Mouse (Mus musculus): ENCODE results near the gene Vnn3.

Vnn3 gene

DNA sequence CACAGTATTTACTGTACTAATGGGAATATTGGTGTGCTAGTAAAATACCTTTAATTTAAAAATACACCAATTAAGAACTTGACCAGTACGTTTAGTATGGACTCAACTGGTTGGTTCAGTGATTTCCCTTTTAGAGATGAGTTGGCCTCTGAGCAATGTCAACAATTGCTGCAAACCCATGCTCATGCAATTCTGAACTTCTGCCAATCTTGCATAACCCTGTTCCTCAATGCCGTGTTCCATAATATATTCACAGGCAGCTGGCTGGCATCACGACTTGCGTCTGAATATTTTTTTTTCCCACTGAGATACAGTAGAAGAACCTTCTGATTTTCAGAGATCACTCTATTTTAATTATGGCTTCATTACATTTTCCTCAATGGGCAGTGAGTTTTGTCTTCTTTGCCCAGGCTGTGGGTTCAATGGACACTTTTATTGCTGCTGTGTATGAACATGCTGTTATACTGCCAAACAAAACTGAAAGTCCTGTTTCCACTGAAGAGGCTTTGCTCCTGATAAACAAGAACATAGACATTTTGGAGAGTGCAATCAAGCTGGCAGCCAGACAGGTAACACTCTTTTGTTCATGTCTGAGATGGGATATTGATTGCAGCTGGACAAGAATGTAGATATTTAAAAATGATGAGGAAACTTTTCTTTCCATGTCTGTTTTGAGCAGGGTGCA, at the start of gene Vnn3:
Gene Vnn3 (plus strand): TSS at position 235 of the 685 bp plus-strand sequence.
- DNase-seq: no peak

DNA sequence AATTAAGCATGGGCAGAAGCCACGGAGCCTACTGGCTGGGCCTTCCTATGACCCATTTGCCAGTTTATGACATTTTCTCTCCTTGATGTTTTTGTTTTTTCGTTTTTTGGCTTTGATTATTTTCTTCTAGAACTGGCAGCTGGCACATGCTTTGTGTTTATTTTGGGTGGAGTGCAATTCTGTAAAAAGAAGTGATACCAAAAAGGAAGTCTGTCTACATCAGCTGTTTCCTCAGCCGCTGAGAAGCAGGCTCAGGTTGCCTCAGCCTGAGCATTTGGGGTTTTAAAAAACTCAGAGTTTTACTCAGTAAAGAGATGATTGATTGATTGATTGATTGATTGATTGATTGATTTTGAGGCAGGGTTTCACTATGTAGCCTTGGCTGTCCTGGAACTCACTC, 48.4 kb upstream of the Vnn3 start:
- no peak for DNase-seq

GRCm38 (mm10) chr10:23804665-23805064, 46.6 kb upstream of the Vnn3 start:
- no peak for DNase-seq

- no peak for DNase-seq
Measured at GRCm38 (mm10) chr10:23806201-23806600, 45.1 kb upstream of the Vnn3 start.

DNA sequence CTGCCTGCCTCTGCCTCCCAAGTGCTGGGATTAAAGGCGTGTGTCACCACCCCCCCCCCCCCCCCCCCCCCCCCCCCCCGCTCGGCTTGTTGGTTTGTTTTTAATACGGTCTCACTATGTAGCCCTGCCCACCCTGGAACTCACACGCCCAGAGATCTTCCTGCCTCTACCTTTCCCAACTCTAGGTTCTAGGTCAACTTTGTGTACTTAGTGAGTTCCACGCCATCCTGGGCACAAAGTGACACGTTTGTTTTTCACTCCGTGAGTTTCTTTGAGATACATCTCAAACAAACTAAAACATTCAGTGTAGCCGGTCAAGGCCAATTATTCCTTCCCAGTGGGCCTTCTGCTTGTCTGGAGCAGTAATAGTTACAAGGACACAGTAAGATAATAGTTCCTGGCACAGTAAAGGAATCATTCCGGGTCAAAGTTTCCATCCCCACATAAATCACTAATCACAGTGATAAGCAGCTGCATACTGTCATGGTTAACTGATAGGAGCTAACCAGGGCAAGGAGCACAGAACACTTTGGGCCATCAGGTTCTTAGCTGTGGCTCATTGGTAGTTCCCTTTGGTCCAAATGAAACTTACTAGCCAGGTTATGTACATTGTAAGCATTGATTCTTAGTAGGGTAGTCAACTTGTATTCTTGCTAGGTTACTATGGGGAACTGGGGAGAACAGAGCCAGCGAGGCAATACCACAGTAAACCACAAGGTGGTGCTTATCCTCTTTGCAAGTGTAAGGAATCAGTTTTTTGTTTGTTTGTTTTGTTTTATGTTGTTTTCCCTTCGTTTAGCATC, 39.4 kb upstream of the Vnn3 start:
- peak; percentile 86 to 87 for DNase-seq

- DNase-seq: no peak
Measured at GRCm38 (mm10) chr10:23812438-23812759, 38.9 kb upstream of the Vnn3 start.

- DNase-seq: no peak
Measured at GRCm38 (mm10) chr10:23812852-23813766, 38.2 kb upstream of the Vnn3 start.

GRCm38 (mm10) chr10:23815168-23815567, 36.1 kb upstream of the Vnn3 start:
- DNase-seq: peak; percentile 87 to 89

GRCm38 (mm10) chr10:23816241-23816640, 35.0 kb upstream of the Vnn3 start:
- DNase-seq: no peak

DNA sequence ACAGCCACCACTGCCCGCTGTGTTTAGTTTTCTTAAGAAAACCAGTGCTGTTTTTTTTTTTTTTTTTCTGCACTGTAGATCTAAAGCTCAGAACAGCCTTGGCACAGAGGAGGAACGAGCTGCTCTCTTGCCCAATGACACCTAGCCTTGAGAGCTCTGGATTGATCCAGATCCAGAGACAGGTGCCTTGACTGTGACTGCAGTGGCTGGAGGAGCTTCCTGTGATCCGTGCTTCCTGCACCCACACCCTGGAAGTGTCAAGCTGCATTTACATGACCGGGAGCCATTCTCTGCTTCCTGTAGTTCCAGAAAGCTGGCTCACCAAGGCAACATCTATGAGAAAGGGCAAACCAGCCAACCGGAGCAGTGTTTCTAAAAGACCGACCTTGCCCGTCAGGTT, 24.7 kb upstream of the Vnn3 start:
- DNase-seq: peak; percentile 6 to 25

- no peak for DNase-seq
Measured at GRCm38 (mm10) chr10:23836003-23836964, 15.0 kb upstream of the Vnn3 start.

DNA sequence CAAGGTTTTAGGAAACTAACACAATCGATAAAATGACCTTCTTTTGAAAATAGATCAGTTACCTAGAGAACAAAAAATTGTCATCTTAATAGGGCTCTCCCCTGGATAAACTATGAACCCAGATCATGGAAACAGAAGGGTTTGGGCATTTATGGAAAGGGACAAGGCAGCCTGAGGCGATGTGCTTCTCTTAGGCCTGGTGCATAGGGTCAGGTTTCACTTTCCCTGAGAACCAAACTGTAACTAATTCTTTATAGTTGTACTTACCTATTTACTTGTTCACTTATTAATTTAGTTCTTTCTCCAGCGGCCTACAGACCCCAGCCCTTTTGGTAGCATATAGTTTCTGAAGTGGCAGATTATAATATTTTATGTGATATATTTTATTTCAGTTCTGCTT, 14.1 kb upstream of the Vnn3 start:
- no peak for DNase-seq

DNA sequence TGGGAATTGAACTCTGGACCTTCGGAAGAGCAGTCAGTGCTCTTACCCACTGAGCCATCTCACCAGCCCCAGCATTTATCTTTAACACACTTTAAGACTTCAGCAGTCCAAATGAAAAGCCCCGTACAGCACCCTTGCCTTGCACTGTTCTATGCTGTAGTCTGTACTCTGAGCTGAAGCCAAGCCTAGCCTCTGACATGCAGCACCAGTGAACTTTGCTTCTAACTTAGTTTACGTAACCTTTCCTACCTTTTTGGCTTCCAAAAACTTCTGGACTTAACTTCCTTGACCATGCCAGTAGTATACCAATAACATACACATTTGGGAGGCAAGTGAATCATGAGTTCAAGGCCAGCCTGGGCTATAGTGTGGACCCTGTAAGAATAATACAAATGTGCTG, 12.4 kb upstream of the Vnn3 start:
- no peak for DNase-seq

GRCm38 (mm10) chr10:23839368-23839767, 11.9 kb upstream of the Vnn3 start:
- DNase-seq: peak; percentile 10 to 15

DNA sequence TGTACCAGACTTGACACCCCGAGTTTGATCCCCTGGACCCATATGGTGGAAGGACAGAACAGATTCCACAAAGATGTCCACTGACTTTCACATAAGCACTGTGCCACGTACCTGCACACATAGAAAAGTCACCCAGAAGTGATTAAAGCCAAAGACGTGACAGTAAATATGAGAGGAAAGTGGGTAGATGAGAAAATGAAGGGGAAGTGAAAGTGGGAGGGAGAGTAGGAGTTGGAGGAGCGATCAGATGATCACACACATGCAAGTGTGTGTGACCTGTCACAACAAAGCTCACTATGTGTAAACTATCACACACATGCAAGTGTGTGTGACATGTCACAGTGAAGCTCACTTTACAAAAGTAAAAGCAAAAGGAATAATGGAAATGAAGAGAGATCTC, 10.8 kb upstream of the Vnn3 start:
- no peak for DNase-seq

DNA sequence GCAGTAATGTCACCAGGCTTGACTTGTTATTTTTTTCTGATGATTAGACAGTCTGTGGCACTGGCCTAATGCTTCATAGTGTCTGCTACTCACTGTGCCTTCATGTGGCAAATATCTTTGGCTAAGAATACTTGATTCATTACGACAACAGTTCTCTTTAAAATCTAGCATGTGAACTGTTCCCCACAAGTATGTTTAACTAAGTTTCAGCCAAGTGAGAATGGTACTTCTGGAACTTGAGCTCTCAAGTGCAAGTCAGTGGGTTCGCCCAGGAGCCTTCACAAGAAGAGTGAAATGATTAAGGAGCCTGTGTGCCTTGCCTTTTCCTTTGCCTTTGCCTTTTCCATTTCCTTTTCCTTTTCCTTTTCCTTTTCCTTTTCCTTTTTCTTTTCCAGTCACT, 834 bp downstream of the Vnn3 start:
- no peak for DNase-seq

GRCm38 (mm10) chr10:23864362-23865312, 13.4 kb downstream of the Vnn3 start:
- peak in 1 of 2 experiments; percentile 9 for DNase-seq

- DNase-seq: peak; percentile 18 to 40
Measured at GRCm38 (mm10) chr10:23880695-23881094, 29.4 kb downstream of the Vnn3 start.

GRCm38 (mm10) chr10:23884910-23885309, 33.6 kb downstream of the Vnn3 start:
- DNase-seq: no peak

GRCm38 (mm10) chr10:23886060-23886459, 34.8 kb downstream of the Vnn3 start:
- no peak for DNase-seq

DNA sequence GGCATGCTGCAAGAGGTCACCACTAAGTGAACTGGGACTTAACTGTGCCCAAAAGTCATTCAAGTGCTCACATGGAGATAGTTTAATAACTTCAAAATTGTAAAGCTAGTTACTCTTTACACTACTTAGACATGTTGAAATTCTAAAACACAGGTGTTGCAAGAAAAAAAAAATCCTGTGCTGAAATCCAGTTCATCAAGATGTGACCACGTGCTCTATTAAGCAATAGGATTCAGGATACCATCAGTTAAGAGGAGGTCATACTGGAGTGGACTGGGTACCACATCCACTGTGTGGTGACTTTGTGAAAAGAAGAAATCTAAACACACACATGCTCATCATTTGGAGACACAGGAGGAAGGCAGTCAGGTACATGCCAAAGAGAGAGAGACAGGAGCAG, 41.7 kb downstream of the Vnn3 start:
- DNase-seq: no peak

Data from kidney, postnatal 4 days (tissue).